Comparison of ENCODE assay signal across 8 mouse cellular contexts in genomic region chr5:30870131-30870406, GRCm38 (mm10). TPM values are rescaled to one million over a fixed set of nuclear protein-coding genes. Genes with fewer than 3 reads are reported as not detected.
DNase-seq lines count a peak whose midpoint lies in the region; ATAC-seq and TF ChIP-seq lines count a peak whose summit lies in the region.

No protein-coding gene starts in this region.

- peak overlapping the region; percentile 96 for H3K9ac ChIP-seq in limb, embryonic 14.5 days (ENCODE audit: low read depth, low read length, severe bottlenecking)
- peak overlapping the region; percentile 88 for H3K9ac ChIP-seq in stomach, embryonic 15.5 days

- no peak for TF ChIP-seq POLR2A in cerebellum, adult 2 months (IDR thresholded peaks at IDR 0.05; ENCODE audit: borderline replicate concordance, insufficient read depth, low read length)
- TF ChIP-seq POLR2A in limb, embryonic 14.5 days (IDR thresholded peaks at IDR 0.05; ENCODE audit: borderline replicate concordance, extremely low read depth, insufficient read depth, insufficient read length) = no peak

- ATAC-seq in megakaryocyte, adult 5-6 weeks (ENCODE audit: poor library complexity, severe bottlenecking) = no peak
- no peak for ATAC-seq in limb, embryonic 14.5 days (ENCODE audit: low FRiP score, low read depth)
- no peak for ATAC-seq in stomach, embryonic 15.5 days (ENCODE audit: insufficient read depth, low FRiP score, low read depth)

- H3K4me2 ChIP-seq in limb, embryonic 14.5 days (replicated peaks; ENCODE audit: low read depth, low read length, severe bottlenecking) = peak overlapping the region; percentile 80
- peak overlapping the region; percentile 70 for H3K4me2 ChIP-seq in stomach, embryonic 15.5 days

- peaks cover 46% of the 10 kb centered on the region for H3K36me3 ChIP-seq in megakaryocyte, embryonic 14.5 days (replicated peaks; ENCODE audit: low read length)
- peaks cover 50% of the 10 kb centered on the region for H3K36me3 ChIP-seq in limb, embryonic 14.5 days (ENCODE audit: control insufficient read depth, insufficient read depth, low read length)
- H3K36me3 ChIP-seq in stomach, embryonic 15.5 days = peaks cover 41% of the 10 kb centered on the region

- H3K4me1 ChIP-seq in cerebellum, adult 2 months (ENCODE audit: control insufficient read depth, insufficient read depth, low read length) = no peaks in the 10 kb centered on the region
- peaks cover 46% of the 10 kb centered on the region for H3K4me1 ChIP-seq in megakaryocyte, embryonic 14.5 days
- H3K4me1 ChIP-seq in limb, embryonic 14.5 days (ENCODE audit: control insufficient read depth, insufficient read depth, low read length) = peaks cover 13% of the 10 kb centered on the region
- H3K4me1 ChIP-seq in stomach, embryonic 15.5 days = peaks cover 20% of the 10 kb centered on the region

- no peaks in the 10 kb centered on the region for H3K9me3 ChIP-seq in megakaryocyte, embryonic 14.5 days
- H3K9me3 ChIP-seq in limb, embryonic 14.5 days (ENCODE audit: control insufficient read depth, low read length) = no peaks in the 10 kb centered on the region
- no peaks in the 10 kb centered on the region for H3K9me3 ChIP-seq in stomach, embryonic 15.5 days

- TF ChIP-seq CTCF in cerebellum, adult 2 months (IDR thresholded peaks at IDR 0.05; ENCODE audit: borderline replicate concordance, insufficient read depth, low read depth, low read length) = no peak

- no peaks in the 10 kb centered on the region for H3K27me3 ChIP-seq in cerebellum, adult 2 months (ENCODE audit: control insufficient read depth, insufficient read depth, low read length)
- peaks cover 10% of the 10 kb centered on the region for H3K27me3 ChIP-seq in megakaryocyte, embryonic 14.5 days (replicated peaks)
- no peaks in the 10 kb centered on the region for H3K27me3 ChIP-seq in limb, embryonic 14.5 days (ENCODE audit: control insufficient read depth, insufficient read depth, low read length)
- H3K27me3 ChIP-seq in stomach, embryonic 15.5 days (replicated peaks) = no peaks in the 10 kb centered on the region

- DNase-seq in cerebellum, adult 2 months = no peak
- DNase-seq in cerebellum, postnatal 4 days (ENCODE audit: low spot score in 2 of 2) = no peak
- DNase-seq in limb, embryonic 14.5 days (ENCODE audit: low spot score) = no peak
- no peak for DNase-seq in yolk sac, embryonic 10.5 days (ENCODE audit: low spot score)
- DNase-seq in left cerebral cortex, adult 18-20 months (ENCODE audit: low spot score in 2 of 2) = no peak

- peak overlapping the region; percentile 65; the same call in 1 of the 2 replicates for H3K27ac ChIP-seq in cerebellum, adult 2 months (ENCODE audit: insufficient read depth, low read length)
- H3K27ac ChIP-seq in limb, embryonic 14.5 days (replicated peaks; ENCODE audit: low read depth, low read length) = peak overlapping the region; percentile 79
- H3K27ac ChIP-seq in stomach, embryonic 15.5 days = peak overlapping the region; percentile 60

- 18% methylated on average over 2 of the region's 2 CpGs for whole genome bisulfite sequencing in cerebellum, adult 2 months
- 13% methylated on average over 2 of the region's 2 CpGs for WGBS in limb, embryonic 14.5 days
- WGBS in stomach, embryonic 15.5 days = 11% methylated on average over 2 of the region's 2 CpGs

- H3K4me3 ChIP-seq in cerebellum, adult 2 months (replicated peaks; ENCODE audit: insufficient read depth, low read depth, low read length) = peak overlapping the region; percentile 79
- peak overlapping the region; percentile 97 for H3K4me3 ChIP-seq in megakaryocyte, embryonic 14.5 days (replicated peaks)
- peak overlapping the region; percentile 94 for H3K4me3 ChIP-seq in limb, embryonic 14.5 days (replicated peaks; ENCODE audit: low read length)
- peak overlapping the region; percentile 86 for H3K4me3 ChIP-seq in stomach, embryonic 15.5 days (replicated peaks)

RNA-seq across cellular contexts. Expression of gene Tmem214, which starts 2.3 kb away (rescaled TPM):
- 64.6 and 67.2 TPM in 2 replicates for polyA plus RNA-seq in cerebellum, adult 2 months (2012; rRNA removed)
- 11.8 and 17.0 TPM in 2 replicates for polyA plus RNA-seq in megakaryocyte, embryonic 14.5 days (2012; ENCODE audit: insufficient read depth, low replicate concordance)
- total RNA-seq in megakaryocyte, adult 5-6 weeks (2015) = 11.9 and 20.2 TPM in 2 replicates
- total RNA-seq in megakaryocyte, adult 5-6 weeks (2017) = 14.0 and 16.9 TPM in 2 replicates
- polyA plus RNA-seq in limb, embryonic 14.5 days (2012; rRNA removed) = 115 and 152 TPM in 2 replicates
- 80.7 and 81.8 TPM in 2 replicates for polyA plus RNA-seq in limb, embryonic 14.5 days (2014; fragmentation: Nextera tagmentation; extraction: Ambion mirVana)
- polyA plus RNA-seq in stomach, embryonic 15.5 days (2015; fragmentation: Nextera tagmentation; extraction: Ambion mirVana) = 86.3 and 94.0 TPM in 2 replicates
- 10 to 100 TPM; 63.7 to 68.0 TPM for total RNA-seq in left cerebral cortex, adult 18-20 months (2021)

RNA-seq across cellular contexts. Expression of gene Agbl5, which starts 18.4 kb away (rescaled TPM):
- 15.1 TPM in 2 replicates for polyA plus RNA-seq in cerebellum, adult 2 months (2012; rRNA removed)
- polyA plus RNA-seq in megakaryocyte, embryonic 14.5 days (2012; ENCODE audit: insufficient read depth, low replicate concordance) = 36.7 and 70.8 TPM in 2 replicates
- total RNA-seq in megakaryocyte, adult 5-6 weeks (2015) = 5.7 and 7.1 TPM in 2 replicates
- 3.6 and 3.9 TPM in 2 replicates for total RNA-seq in megakaryocyte, adult 5-6 weeks (2017)
- 61.9 and 78.3 TPM in 2 replicates for polyA plus RNA-seq in limb, embryonic 14.5 days (2012; rRNA removed)
- polyA plus RNA-seq in limb, embryonic 14.5 days (2014; fragmentation: Nextera tagmentation; extraction: Ambion mirVana) = 27.7 and 32.2 TPM in 2 replicates
- polyA plus RNA-seq in stomach, embryonic 15.5 days (2015; fragmentation: Nextera tagmentation; extraction: Ambion mirVana) = 15.9 and 23.1 TPM in 2 replicates
- total RNA-seq in left cerebral cortex, adult 18-20 months (2021) = 10 to 100 TPM; 15.6 to 16.4 TPM

RNA-seq across cellular contexts. Expression of gene Ost4, which starts 37.5 kb away (rescaled TPM):
- polyA plus RNA-seq in cerebellum, adult 2 months (2012; rRNA removed) = 174 and 187 TPM in 2 replicates
- 57.7 and 180 TPM in 2 replicates for polyA plus RNA-seq in megakaryocyte, embryonic 14.5 days (2012; ENCODE audit: insufficient read depth, low replicate concordance)
- total RNA-seq in megakaryocyte, adult 5-6 weeks (2015) = 342 and 413 TPM in 2 replicates
- total RNA-seq in megakaryocyte, adult 5-6 weeks (2017) = 286 and 294 TPM in 2 replicates
- polyA plus RNA-seq in limb, embryonic 14.5 days (2012; rRNA removed) = 364 and 388 TPM in 2 replicates
- 502 and 567 TPM in 2 replicates for polyA plus RNA-seq in limb, embryonic 14.5 days (2014; fragmentation: Nextera tagmentation; extraction: Ambion mirVana)
- 443 and 450 TPM in 2 replicates for polyA plus RNA-seq in stomach, embryonic 15.5 days (2015; fragmentation: Nextera tagmentation; extraction: Ambion mirVana)
- 100 to 1,000 TPM; 103 to 111 TPM for total RNA-seq in left cerebral cortex, adult 18-20 months (2021)

RNA-seq across cellular contexts. Expression of gene Emilin1, which starts 43.1 kb away (rescaled TPM):
- 1.7 and 2.6 TPM in 2 replicates for polyA plus RNA-seq in cerebellum, adult 2 months (2012; rRNA removed)
- 427 and 497 TPM in 2 replicates for polyA plus RNA-seq in megakaryocyte, embryonic 14.5 days (2012; ENCODE audit: insufficient read depth, low replicate concordance)
- total RNA-seq in megakaryocyte, adult 5-6 weeks (2015) = 20.2 and 20.3 TPM in 2 replicates
- total RNA-seq in megakaryocyte, adult 5-6 weeks (2017) = 25.5 and 35.5 TPM in 2 replicates
- polyA plus RNA-seq in limb, embryonic 14.5 days (2012; rRNA removed) = 222 and 268 TPM in 2 replicates
- 191 and 204 TPM in 2 replicates for polyA plus RNA-seq in limb, embryonic 14.5 days (2014; fragmentation: Nextera tagmentation; extraction: Ambion mirVana)
- polyA plus RNA-seq in stomach, embryonic 15.5 days (2015; fragmentation: Nextera tagmentation; extraction: Ambion mirVana) = 252 and 255 TPM in 2 replicates
- 1 to 10 TPM; 2.6 to 3.6 TPM for total RNA-seq in left cerebral cortex, adult 18-20 months (2021)

RNA-seq across cellular contexts. Expression of gene Khk, which starts 51.2 kb away (rescaled TPM):
- polyA plus RNA-seq in cerebellum, adult 2 months (2012; rRNA removed) = 34.1 and 34.2 TPM in 2 replicates
- polyA plus RNA-seq in megakaryocyte, embryonic 14.5 days (2012; ENCODE audit: insufficient read depth, low replicate concordance) = 11.7 and 40.4 TPM in 2 replicates
- total RNA-seq in megakaryocyte, adult 5-6 weeks (2015) = 92.3 and 93.8 TPM in 2 replicates
- 52.7 and 70.7 TPM in 2 replicates for total RNA-seq in megakaryocyte, adult 5-6 weeks (2017)
- polyA plus RNA-seq in limb, embryonic 14.5 days (2012; rRNA removed) = 29.5 and 37.8 TPM in 2 replicates
- 29.7 and 31.3 TPM in 2 replicates for polyA plus RNA-seq in limb, embryonic 14.5 days (2014; fragmentation: Nextera tagmentation; extraction: Ambion mirVana)
- 21.0 and 25.5 TPM in 2 replicates for polyA plus RNA-seq in stomach, embryonic 15.5 days (2015; fragmentation: Nextera tagmentation; extraction: Ambion mirVana)
- 10 to 100 TPM; 15.8 to 19.3 TPM for total RNA-seq in left cerebral cortex, adult 18-20 months (2021)
